Mouse (Mus musculus) erythroblast, embryonic 14.5 days (primary cell): Measurements from ENCODE around the gene Cryab. TPM values are rescaled to one million over a fixed set of nuclear protein-coding genes. Genes with fewer than 3 reads are reported as not detected.

Source experiments
- H3K27me3 ChIP-seq: 2 replicates; pipeline ENCODE4 v1.6.1; 2012; ENCODE audit warnings: inconsistent platforms; ENCODE audit not compliant: control insufficient read depth
- H3K36me3 ChIP-seq: 2 replicates; pipeline ENCODE4 v1.6.1; 2012; ENCODE audit warnings: mild to moderate bottlenecking, inconsistent platforms; ENCODE audit not compliant: control insufficient read depth
- H3K4me1 ChIP-seq: 2 replicates; pipeline ENCODE4 v1.6.1; 2012; ENCODE audit warnings: inconsistent platforms; ENCODE audit not compliant: control insufficient read depth
- H3K4me3 ChIP-seq: replicated peaks from 2 replicates; pipeline ENCODE3; 2012; ENCODE audit warnings: moderate library complexity, mild to moderate bottlenecking, inconsistent platforms
- H3K9me3 ChIP-seq: 2 replicates; pipeline ENCODE4 v1.6.1; 2012; ENCODE audit warnings: low read length, inconsistent platforms, mixed read lengths; ENCODE audit not compliant: control insufficient read depth
- GATA1 ChIP-seq: IDR thresholded peaks from 2 replicates; pipeline ENCODE4 v1.6.1; 2012; ENCODE audit warnings: low read length, inconsistent platforms, mixed read lengths
- TAL1 ChIP-seq: IDR thresholded peaks from 3 replicates; pipeline ENCODE4 v1.6.1; 2012; ENCODE audit warnings: low read length, inconsistent platforms, mixed read lengths
- polyA plus RNA-seq: library from polyadenylated mRNA; stranded (reverse); fragments of >175 nt; gene quantifications from 2 replicates; pipeline ENCODE4 v1.2.3, GENCODE M21; 2012

Gene Cryab
- polyA plus RNA-seq, 1 experiment, result not detected

GRCm38 (mm10) chr9:50753947-50754346, 2.8 kb downstream of the Cryab start:
- H3K27me3 ChIP-seq, result peaks cover 26% of the 10 kb centered on the region
- H3K4me1 ChIP-seq, result no peaks in the 10 kb centered on the region
- no peaks in the 10 kb centered on the region for H3K36me3 ChIP-seq
- no peaks in the 10 kb centered on the region for H3K9me3 ChIP-seq
- no peak overlapping the region for H3K4me3 ChIP-seq
- TF ChIP-seq TAL1 (no peak), GATA1 (no peak)

- no peaks in the 10 kb centered on the region for H3K9me3 ChIP-seq
- no peaks in the 10 kb centered on the region for H3K36me3 ChIP-seq
- H3K4me3 ChIP-seq, result no peak overlapping the region
- no peaks in the 10 kb centered on the region for H3K4me1 ChIP-seq
- TF ChIP-seq TAL1, result no peak
- H3K27me3 ChIP-seq, result peaks cover 24% of the 10 kb centered on the region
Measured at GRCm38 (mm10) chr9:50756711-50757110, 5.6 kb downstream of the Cryab start.

DNA sequence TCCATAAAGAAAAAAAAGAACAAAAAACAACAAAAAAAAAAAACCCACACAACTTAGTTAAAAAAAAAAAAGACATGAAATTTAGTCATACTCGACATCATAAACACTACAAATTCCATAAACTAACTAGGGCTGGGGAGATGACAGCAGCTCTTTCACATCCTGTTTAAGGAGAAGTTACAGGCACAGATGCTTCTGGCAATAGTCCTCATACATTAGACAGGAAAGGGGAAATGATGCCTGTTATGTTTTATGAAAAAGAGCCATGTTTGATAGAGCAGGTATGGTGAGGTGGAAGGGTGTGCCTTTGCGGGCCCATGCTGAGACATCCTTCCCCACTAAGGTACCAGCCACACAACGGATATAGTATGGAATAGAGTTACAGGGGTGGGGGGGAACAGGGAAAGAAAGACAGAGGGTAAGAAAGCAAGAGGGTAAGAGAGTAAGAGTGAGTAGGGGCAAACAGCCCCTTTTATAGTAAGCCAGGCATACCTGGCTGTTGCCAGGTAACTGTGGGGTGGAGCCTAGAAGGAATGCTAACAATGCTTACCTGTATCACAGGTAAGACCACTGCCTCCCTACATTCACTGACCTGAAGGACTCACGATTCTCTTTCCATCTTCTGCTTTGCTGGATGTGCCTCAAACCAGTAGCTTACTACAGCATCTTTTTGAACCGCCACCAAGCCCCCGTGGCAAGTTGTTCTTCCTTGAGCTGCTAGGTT, 10.6 kb downstream of the Cryab start:
- Histone ChIP-seq H3K27me3 (peaks cover 7% of the 10 kb centered on the region; the same call in 1 of the 2 replicates), H3K36me3 (peaks cover 7% of the 10 kb centered on the region), H3K4me3 (no peak overlapping the region), H3K4me1 (no peaks in the 10 kb centered on the region), H3K9me3 (no peaks in the 10 kb centered on the region)
- TF ChIP-seq GATA1 (no peak), TAL1 (no peak)

DNA sequence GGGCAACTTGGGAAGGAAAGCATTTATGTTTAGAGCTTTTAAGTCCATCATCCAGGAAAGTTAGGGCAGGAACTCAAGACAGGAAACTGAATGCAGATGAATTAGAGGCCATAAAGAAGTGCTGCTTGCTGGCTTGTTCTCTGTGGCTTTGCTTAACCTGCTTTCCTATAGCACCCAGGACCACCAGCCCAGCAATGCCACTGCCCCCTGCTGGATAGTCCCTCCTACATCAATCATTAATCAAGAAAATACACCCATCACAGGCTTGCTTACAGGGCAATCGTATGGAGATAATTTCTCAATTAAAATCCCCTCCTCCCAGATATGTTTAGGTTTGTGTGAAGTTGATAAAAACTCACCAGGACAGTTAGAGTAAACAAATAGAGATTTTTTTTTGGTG, 12.2 kb downstream of the Cryab start:
- Histone ChIP-seq H3K27me3 (peaks cover 5% of the 10 kb centered on the region; the same call in 1 of the 2 replicates), H3K4me1 (peaks cover 10% of the 10 kb centered on the region), H3K9me3 (no peaks in the 10 kb centered on the region), H3K4me3 (no peak overlapping the region), H3K36me3 (peaks cover 7% of the 10 kb centered on the region)
- TF ChIP-seq GATA1 (no peak), TAL1 (no peak)

GRCm38 (mm10) chr9:50767531-50768106, 16.5 kb downstream of the Cryab start:
- TF ChIP-seq TAL1, result no peak
- no peak for TF ChIP-seq GATA1
- Histone ChIP-seq H3K27me3 (no peaks in the 10 kb centered on the region), H3K4me3 (peak overlapping the region; percentile 70), H3K9me3 (no peaks in the 10 kb centered on the region), H3K4me1 (peaks cover 36% of the 10 kb centered on the region), H3K36me3 (peaks cover 30% of the 10 kb centered on the region)

GRCm38 (mm10) chr9:50768107-50769002, 17.2 kb downstream of the Cryab start, which contains the start of gene Fdxacb1:
TSS of gene Fdxacb1 (plus strand) at chr9:50768236.
- H3K9me3 ChIP-seq, result no peaks in the 10 kb centered on the region
- H3K4me1 ChIP-seq, result peaks cover 42% of the 10 kb centered on the region
- peaks cover 33% of the 10 kb centered on the region for H3K36me3 ChIP-seq
- TF ChIP-seq GATA1, result no peak
- TF ChIP-seq TAL1, result no peak
- peak within 1 kb of the TSS; percentile 70 for H3K4me3 ChIP-seq
- no peaks in the 10 kb centered on the region for H3K27me3 ChIP-seq

- Histone ChIP-seq H3K4me1 (peaks cover 57% of the 10 kb centered on the region), H3K4me3 (no peak overlapping the region), H3K9me3 (no peaks in the 10 kb centered on the region), H3K27me3 (no peaks in the 10 kb centered on the region), H3K36me3 (peaks cover 29% of the 10 kb centered on the region)
- no peak for TF ChIP-seq GATA1
- no peak for TF ChIP-seq TAL1
Measured at GRCm38 (mm10) chr9:50770011-50770410, 18.9 kb downstream of the Cryab start.

DNA sequence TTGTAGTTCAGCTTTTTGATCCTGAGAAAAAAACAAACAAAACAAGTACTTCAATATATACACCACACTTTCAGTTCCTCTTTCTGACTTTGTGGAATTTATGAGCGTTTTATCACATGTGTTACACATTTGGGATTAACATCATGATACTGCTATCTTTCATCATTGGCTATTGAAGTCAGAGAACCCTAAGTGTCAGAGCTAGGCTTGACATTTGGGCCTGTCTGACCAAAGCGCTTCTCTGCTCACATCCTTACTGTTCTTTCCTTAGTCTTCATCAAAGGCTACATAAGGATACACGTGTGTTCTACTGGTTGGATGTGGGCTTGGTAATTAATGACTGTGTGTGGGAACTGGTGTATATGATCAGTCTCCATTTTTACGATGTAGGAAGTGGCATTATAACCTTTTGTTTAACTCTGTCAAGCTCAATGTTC, 22.9 kb downstream of the Cryab start:
- Histone ChIP-seq H3K4me3 (peak overlapping the region; percentile 2), H3K9me3 (no peaks in the 10 kb centered on the region), H3K27me3 (no peaks in the 10 kb centered on the region), H3K4me1 (peaks cover 56% of the 10 kb centered on the region), H3K36me3 (peaks cover 36% of the 10 kb centered on the region)
- TF ChIP-seq TAL1 (no peak), GATA1 (no peak)

DNA sequence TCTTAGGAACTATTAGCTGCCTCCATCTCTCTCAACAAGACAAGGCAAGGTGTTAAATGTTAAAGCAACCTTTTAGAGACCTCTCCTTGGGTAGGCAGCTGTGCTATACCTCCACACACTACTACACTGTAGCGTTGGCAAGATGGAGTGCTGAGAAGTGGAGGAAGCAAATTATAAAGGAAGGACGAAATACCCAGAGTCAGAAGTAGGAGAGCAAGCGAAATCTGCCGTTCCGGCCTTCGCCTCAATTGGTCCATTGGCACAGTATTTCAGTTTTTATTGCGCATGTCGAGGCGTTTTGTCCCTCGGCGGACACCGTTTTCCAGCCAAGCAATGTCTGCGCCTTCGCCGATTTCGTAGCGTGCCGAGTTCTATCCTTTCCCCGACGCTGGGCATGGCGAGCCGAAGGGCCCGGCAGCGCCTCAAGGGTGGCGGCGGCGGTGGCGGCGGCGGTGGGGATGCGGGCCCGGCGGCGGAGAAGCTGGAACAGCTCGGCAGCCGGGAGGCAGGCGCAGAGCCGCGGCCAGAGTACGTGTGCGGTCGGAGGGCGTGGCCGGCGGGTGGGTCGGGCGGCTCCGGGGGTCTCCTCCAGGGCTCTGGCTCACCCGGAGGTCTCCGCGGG, 24.0 kb downstream of the Cryab start, which contains the start of the genes Alg9 and 1110032A03Rik:
Gene Alg9, plus strand, starts transcription at position 29 of the 622 bp plus-strand sequence.
Gene 1110032A03Rik, minus strand, starts transcription at position 530 of the 622 bp plus-strand sequence.
- Histone ChIP-seq H3K4me3 (peak within 1 kb of the TSS; percentile 68), H3K27me3 (no peaks in the 10 kb centered on the region), H3K36me3 (peaks cover 43% of the 10 kb centered on the region), H3K9me3 (no peaks in the 10 kb centered on the region), H3K4me1 (peaks cover 46% of the 10 kb centered on the region)
- no peak for TF ChIP-seq TAL1
- TF ChIP-seq GATA1, result no peak
